Mouse (Mus musculus) hindbrain, embryonic 14.5 days (tissue): ENCODE measurements around the gene Hmcn1. TPM values are rescaled to one million over a fixed set of nuclear protein-coding genes. Genes with fewer than 3 reads are reported as not detected.

Experiments used
- ATAC-seq: fragments of 200-750 bp; cut with Nextera tagmentation; 2 replicates; pipeline ENCODE4 v1.8.0; 2017; ENCODE audit warnings: moderate number of reproducible peaks, mild to moderate bottlenecking, moderate TSS enrichment, moderate library complexity; ENCODE audit not compliant: low FRiP score
- DNase-seq: peaks from one replicate; pipeline ENCODE4 v3.0.0-alpha.2; 2015; ENCODE audit warnings: low spot score
- H3K27ac ChIP-seq: fragments of 300-500 bp; sonication (generic); 2 replicates; pipeline ENCODE4 v1.5.1; 2014; ENCODE audit warnings: mild to moderate bottlenecking, moderate library complexity
- H3K27me3 ChIP-seq: fragments of 300-500 bp; sonication (generic); 2 replicates; pipeline ENCODE4 v1.6.1; 2014; ENCODE audit warnings: mild to moderate bottlenecking, low read length, mixed read lengths; ENCODE audit not compliant: control insufficient read depth, insufficient read depth
- H3K36me3 ChIP-seq: fragments of 300-500 bp; sonication (generic); replicated peaks from 2 replicates; pipeline ENCODE4 v1.6.1; 2014; ENCODE audit not compliant: control insufficient read depth, insufficient read depth
- H3K4me1 ChIP-seq: fragments of 300-500 bp; sonication (generic); replicated peaks from 2 replicates; pipeline ENCODE4 v1.6.1; 2014; ENCODE audit warnings: antibody characterized with exemption, low read length, mixed read lengths; ENCODE audit not compliant: control insufficient read depth, insufficient read depth
- H3K4me2 ChIP-seq: fragments of 300-500 bp; sonication (generic); replicated peaks from 2 replicates; pipeline ENCODE4 v1.6.1; 2014; ENCODE audit warnings: mild to moderate bottlenecking, moderate library complexity
- H3K4me3 ChIP-seq: fragments of 300-500 bp; sonication (generic); replicated peaks from 2 replicates; pipeline ENCODE4 v1.5.1; 2014; ENCODE audit warnings: mild to moderate bottlenecking, low read length
- H3K9ac ChIP-seq: fragments of 300-500 bp; sonication (generic); 2 replicates; pipeline ENCODE4 v1.6.1; 2014
- H3K9me3 ChIP-seq: fragments of 300-500 bp; sonication (generic); 2 replicates; pipeline ENCODE4 v1.6.1; 2016; ENCODE audit warnings: low read length; ENCODE audit not compliant: control insufficient read depth
- WGBS: fragments of 180-500 bp; shearing (Covaris S2); extraction: QIAGEN DNeasy Blood & Tissue Kit; methylation state at CpG from one replicate; pipeline ENCODE4 v1.1.7; 2014; 5-methylcytosine and 5-hydroxymethylcytosine counted together
- polyA plus RNA-seq: library from polyadenylated mRNA; unstranded; fragments of >200 nt; fragmentation: Nextera tagmentation; extraction: Ambion mirVana; gene quantifications from 2 replicates; pipeline ENCODE4 v1.2.1, GENCODE M21; 2014

Gene Hmcn1
- polyA plus RNA-seq, 1 experiment from 2014 or later = 2.2 TPM

- H3K27ac ChIP-seq = no peak overlapping the region
- 94% methylated on average over 2 of the region's 2 CpGs for WGBS
- H3K4me1 ChIP-seq = 0 out of 2 replicates have a peak, but pooled peaks cover 3% of the 10 kb centered on the region
- no peaks in the 10 kb centered on the region for H3K36me3 ChIP-seq
- no peaks in the 10 kb centered on the region for H3K27me3 ChIP-seq
- no peaks in the 10 kb centered on the region for H3K9me3 ChIP-seq
- no peak overlapping the region for H3K4me2 ChIP-seq
- ATAC-seq = no peak
- no peak for DNase-seq
- H3K9ac ChIP-seq = no peak overlapping the region
- no peak overlapping the region for H3K4me3 ChIP-seq
Measured at GRCm38 (mm10) chr1:150513041-150513440, 480.2 kb downstream of the Hmcn1 start.

Other genes starting within 250 kb of the Hmcn1 start
- 0.19 TPM in 1 of 2 replicates, not detected in the other for gene Gm47985, start 189.1 kb upstream of the Hmcn1 start, polyA plus RNA-seq
- not detected in 2 replicates for gene Gm8947, start 198.9 kb upstream of the Hmcn1 start, polyA plus RNA-seq
- gene Gm47995, start 205.0 kb upstream of the Hmcn1 start, polyA plus RNA-seq = not detected in 2 replicates
- not detected in 2 replicates for gene 3110040M04Rik, start 210.7 kb upstream of the Hmcn1 start, polyA plus RNA-seq
- gene Gm47996, start 216.7 kb upstream of the Hmcn1 start, polyA plus RNA-seq = 0.30 TPM in 1 of 2 replicates, not detected in the other